Mouse (Mus musculus): ENCODE measurements at regions not wholly inside any gene's neighbourhood (a gene's known extent, or its start where the extent isn't known, plus 50 kb on each side); places are given as distances from the start of the nearest gene placed in this dataset.

GRCm38 (mm10) chr3:38073946-38074345 is 349.7 kb upstream of the Gm5148 start:
- Histone ChIP-seq H3K4me3 (no peak overlapping the region), H3K4me1 (replicated peaks) (no peaks in the 10 kb centered on the region), H3K36me3 (no peaks in the 10 kb centered on the region), H3K27me3 (ENCODE audit: insufficient read depth, poor library complexity, severe bottlenecking) (no peaks in the 10 kb centered on the region), H3K27ac (no peak overlapping the region), H3K9me3 (no peaks in the 10 kb centered on the region)
- 84% methylated on average over 4 of the region's 4 CpGs for WGBS
- no peak for DNase-seq (ENCODE audit: low spot score)

GRCm38 (mm10) chr3:38055627-38056026 is 331.3 kb upstream of the Gm5148 start:
- Histone ChIP-seq H3K9me3 (no peaks in the 10 kb centered on the region), H3K27me3 (ENCODE audit: insufficient read depth, poor library complexity, severe bottlenecking) (no peaks in the 10 kb centered on the region), H3K4me1 (replicated peaks) (no peaks in the 10 kb centered on the region), H3K4me3 (no peak overlapping the region), H3K36me3 (no peaks in the 10 kb centered on the region), H3K27ac (no peak overlapping the region)
- no peak for DNase-seq (ENCODE audit: low spot score)
- 87% methylated on average over 9 of the region's 9 CpGs for WGBS

- Histone ChIP-seq H3K36me3 (no peaks in the 10 kb centered on the region), H3K27me3 (ENCODE audit: insufficient read depth, poor library complexity, severe bottlenecking) (no peaks in the 10 kb centered on the region), H3K4me1 (replicated peaks) (peaks cover 4% of the 10 kb centered on the region), H3K4me3 (no peak overlapping the region), H3K9me3 (no peaks in the 10 kb centered on the region), H3K27ac (no peak overlapping the region)
- 93% methylated on average over 7 of the region's 7 CpGs for WGBS
- no peak for DNase-seq (ENCODE audit: low spot score)
Measured at GRCm38 (mm10) chr3:38052941-38053340, 328.7 kb upstream of the Gm5148 start.

- Histone ChIP-seq H3K4me1 (replicated peaks) (peaks cover 4% of the 10 kb centered on the region), H3K36me3 (no peaks in the 10 kb centered on the region), H3K27me3 (ENCODE audit: insufficient read depth, poor library complexity, severe bottlenecking) (no peaks in the 10 kb centered on the region), H3K4me3 (no peak overlapping the region), H3K9me3 (no peaks in the 10 kb centered on the region), H3K27ac (no peak overlapping the region)
- DNase-seq (ENCODE audit: low spot score): no peak
- 93% methylated on average over 11 of the region's 11 CpGs for WGBS
Measured at GRCm38 (mm10) chr3:38051748-38052147, 327.5 kb upstream of the Gm5148 start.

- H3K9me3 ChIP-seq: no peaks in the 10 kb centered on the region
- WGBS: 54% methylated on average over 9 of the region's 9 CpGs
- no peak for DNase-seq (ENCODE audit: low spot score)
- no peaks in the 10 kb centered on the region for H3K36me3 ChIP-seq
- no peak overlapping the region for H3K27ac ChIP-seq
- no peak overlapping the region for H3K4me3 ChIP-seq
- H3K4me1 ChIP-seq (replicated peaks): peaks cover 4% of the 10 kb centered on the region
- H3K27me3 ChIP-seq (ENCODE audit: insufficient read depth, poor library complexity, severe bottlenecking): no peaks in the 10 kb centered on the region
Measured at GRCm38 (mm10) chr3:38050856-38051255, 326.6 kb upstream of the Gm5148 start.

- WGBS: 50% methylated on average over 1 of the region's 1 CpGs
- no peaks in the 10 kb centered on the region for H3K9me3 ChIP-seq
Measured at GRCm38 (mm10) chr3:38050366-38050765, 326.1 kb upstream of the Gm5148 start.

GRCm38 (mm10) chr3:38049290-38049689 is 325.0 kb upstream of the Gm5148 start:
- peaks cover 12% of the 10 kb centered on the region for H3K4me1 ChIP-seq (replicated peaks)
- no peaks in the 10 kb centered on the region for H3K27me3 ChIP-seq (ENCODE audit: insufficient read depth, poor library complexity, severe bottlenecking)
- peak overlapping the region; percentile 50; the same call in 1 of the 2 replicates for H3K27ac ChIP-seq
- no peak for DNase-seq (ENCODE audit: low spot score)
- whole genome bisulfite sequencing: 91% methylated on average over 2 of the region's 2 CpGs
- no peaks in the 10 kb centered on the region for H3K36me3 ChIP-seq
- no peak overlapping the region for H3K4me3 ChIP-seq
- H3K9me3 ChIP-seq: no peaks in the 10 kb centered on the region

More at GRCm38 (mm10) chr3:38050366-38050765, 326.1 kb upstream of the Gm5148 start:
- H3K36me3 ChIP-seq: no peaks in the 10 kb centered on the region
- no peak for DNase-seq (ENCODE audit: low spot score)
- peaks cover 4% of the 10 kb centered on the region for H3K4me1 ChIP-seq (replicated peaks)
- H3K27me3 ChIP-seq (ENCODE audit: insufficient read depth, poor library complexity, severe bottlenecking): no peaks in the 10 kb centered on the region
- no peak overlapping the region for H3K27ac ChIP-seq
- H3K4me3 ChIP-seq: no peak overlapping the region

- WGBS: 89% methylated on average over 4 of the region's 4 CpGs
- H3K4me1 ChIP-seq (replicated peaks): peaks cover 17% of the 10 kb centered on the region
- no peak for DNase-seq (ENCODE audit: low spot score)
- no peak overlapping the region for H3K4me3 ChIP-seq
- no peak overlapping the region for H3K27ac ChIP-seq
- H3K27me3 ChIP-seq (ENCODE audit: insufficient read depth, poor library complexity, severe bottlenecking): no peaks in the 10 kb centered on the region
- H3K9me3 ChIP-seq: no peaks in the 10 kb centered on the region
- H3K36me3 ChIP-seq: no peaks in the 10 kb centered on the region
Measured at GRCm38 (mm10) chr3:38047445-38047844, 323.2 kb upstream of the Gm5148 start.

- Histone ChIP-seq H3K4me1 (replicated peaks) (peaks cover 19% of the 10 kb centered on the region), H3K4me3 (no peak overlapping the region), H3K27ac (no peak overlapping the region), H3K9me3 (no peaks in the 10 kb centered on the region), H3K36me3 (no peaks in the 10 kb centered on the region), H3K27me3 (ENCODE audit: insufficient read depth, poor library complexity, severe bottlenecking) (no peaks in the 10 kb centered on the region)
- WGBS: 81% methylated on average over 4 of the region's 4 CpGs
- no peak for DNase-seq (ENCODE audit: low spot score)
Measured at GRCm38 (mm10) chr3:38046611-38047010, 322.3 kb upstream of the Gm5148 start.

- Histone ChIP-seq H3K27me3 (ENCODE audit: insufficient read depth, poor library complexity, severe bottlenecking) (no peaks in the 10 kb centered on the region), H3K36me3 (no peaks in the 10 kb centered on the region), H3K4me1 (replicated peaks) (peaks cover 19% of the 10 kb centered on the region), H3K4me3 (no peak overlapping the region), H3K27ac (no peak overlapping the region), H3K9me3 (no peaks in the 10 kb centered on the region)
- DNase-seq (ENCODE audit: low spot score): no peak
- 91% methylated on average over 2 of the region's 2 CpGs for WGBS
Measured at GRCm38 (mm10) chr3:38045989-38046388, 321.7 kb upstream of the Gm5148 start.

- Histone ChIP-seq H3K4me1 (replicated peaks) (peaks cover 19% of the 10 kb centered on the region), H3K9me3 (no peaks in the 10 kb centered on the region), H3K27me3 (ENCODE audit: insufficient read depth, poor library complexity, severe bottlenecking) (no peaks in the 10 kb centered on the region), H3K36me3 (no peaks in the 10 kb centered on the region), H3K4me3 (no peak overlapping the region), H3K27ac (no peak overlapping the region)
- WGBS: 61% methylated on average over 6 of the region's 6 CpGs
- DNase-seq (ENCODE audit: low spot score): no peak
Measured at GRCm38 (mm10) chr3:38045523-38045922, 321.2 kb upstream of the Gm5148 start.

GRCm38 (mm10) chr3:38044338-38044737 is 320.0 kb upstream of the Gm5148 start:
- H3K4me3 ChIP-seq: no peak overlapping the region
- no peak for DNase-seq (ENCODE audit: low spot score)
- no peaks in the 10 kb centered on the region for H3K36me3 ChIP-seq
- WGBS: 76% methylated on average over 7 of the region's 7 CpGs
- no peaks in the 10 kb centered on the region for H3K9me3 ChIP-seq
- no peaks in the 10 kb centered on the region for H3K27me3 ChIP-seq (ENCODE audit: insufficient read depth, poor library complexity, severe bottlenecking)
- peak overlapping the region; percentile 24; the same call in 1 of the 2 replicates for H3K27ac ChIP-seq
- H3K4me1 ChIP-seq (replicated peaks): peaks cover 15% of the 10 kb centered on the region

GRCm38 (mm10) chr3:38042614-38043013 is 318.3 kb upstream of the Gm5148 start:
- WGBS: 62% methylated on average over 6 of the region's 6 CpGs
- Histone ChIP-seq H3K27me3 (ENCODE audit: insufficient read depth, poor library complexity, severe bottlenecking) (no peaks in the 10 kb centered on the region), H3K4me1 (replicated peaks) (peaks cover 15% of the 10 kb centered on the region), H3K36me3 (no peaks in the 10 kb centered on the region), H3K4me3 (no peak overlapping the region), H3K9me3 (no peaks in the 10 kb centered on the region), H3K27ac (no peak overlapping the region)
- DNase-seq (ENCODE audit: low spot score): peak; percentile 26

GRCm38 (mm10) chr3:38036131-38036530 is 311.8 kb upstream of the Gm5148 start:
- no peaks in the 10 kb centered on the region for H3K36me3 ChIP-seq
- no peak overlapping the region for H3K4me3 ChIP-seq
- H3K27me3 ChIP-seq (ENCODE audit: insufficient read depth, poor library complexity, severe bottlenecking): no peaks in the 10 kb centered on the region
- H3K9me3 ChIP-seq: no peaks in the 10 kb centered on the region
- no peaks in the 10 kb centered on the region for H3K4me1 ChIP-seq (replicated peaks)
- no peak for DNase-seq (ENCODE audit: low spot score)
- no peak overlapping the region for H3K27ac ChIP-seq
